ENCODE assay signal across 12 mouse cellular contexts in the genomic region with DNA sequence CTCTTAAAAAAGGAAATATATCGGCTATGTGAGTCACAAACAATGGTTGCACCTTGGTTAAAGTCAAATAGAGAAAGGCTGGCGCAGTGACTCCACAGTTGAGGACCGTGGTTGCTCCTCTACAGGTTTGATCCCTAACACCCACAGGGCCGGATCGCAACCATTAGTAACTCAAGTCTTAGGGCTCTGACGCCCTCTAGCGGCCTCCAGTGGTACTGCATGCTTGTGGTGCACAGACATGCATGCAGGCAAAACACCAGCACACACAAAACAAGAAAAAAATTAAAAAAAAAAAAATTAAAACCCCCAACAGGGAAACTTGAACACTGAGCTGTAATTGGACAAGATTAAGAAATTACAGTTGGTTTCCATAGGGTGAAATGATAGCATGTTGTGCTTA.
A peak's percentile ranks its signal among the peaks of the same experiment; 100 is the strongest.
DNase-seq lines count a peak whose midpoint lies in the region; TF ChIP-seq lines count a peak whose summit lies in the region.
"Had no signal": no experiment of that assay in that cellular context is flagged by ENCODE, and none has a peak within 500 bp of the region (broad histone marks: within the 10 kb centered on the region; RNA-seq: fewer than 3 reads in every experiment).

No protein-coding gene starts in this region.

- peak; percentile 39 for TF ChIP-seq CTCF in kidney, adult 2 months (conservative IDR thresholded peaks at IDR 0.05; ENCODE audit: insufficient read depth, insufficient read length, low read depth, low read length)
- TF ChIP-seq CTCF in thymus, adult 2 months (IDR thresholded peaks at IDR 0.05; ENCODE audit: borderline replicate concordance, control insufficient read depth, extremely low read depth, insufficient read depth, low read length, poor library complexity), result peak; percentile 56; the same call in 1 of the 2 replicates
- TF ChIP-seq CTCF in bone marrow macrophage, adult 2 months (IDR thresholded peaks at IDR 0.05; ENCODE audit: low read depth, low read length), result peak; percentile 76

- WGBS in kidney, adult 2 months, result 73% methylated on average over 7 of the region's 7 CpGs
- 68% methylated on average over 7 of the region's 7 CpGs for WGBS in thymus, adult 2 months

- TF ChIP-seq POLR2A in kidney, adult 2 months (IDR thresholded peaks at IDR 0.05; ENCODE audit: low read depth, low read length), result no peak
- TF ChIP-seq POLR2A in thymus, adult 2 months (IDR thresholded peaks at IDR 0.05; ENCODE audit: control insufficient read depth, extremely low read depth, insufficient read depth, low read length, poor library complexity), result no peak
- TF ChIP-seq POLR2A in bone marrow macrophage, adult 2 months (IDR thresholded peaks at IDR 0.05; ENCODE audit: borderline replicate concordance, low read depth, low read length), result no peak

- no peaks in the 10 kb centered on the region for H3K27me3 ChIP-seq in kidney, adult 2 months (replicated peaks; ENCODE audit: control insufficient read depth, insufficient read depth, low read length)
- H3K27me3 ChIP-seq in thymus, adult 2 months (ENCODE audit: control insufficient read depth, insufficient read depth, low read length), result no peaks in the 10 kb centered on the region

- H3K4me3 ChIP-seq in kidney, adult 2 months (ENCODE audit: insufficient read depth, low read depth, low read length), result no peak overlapping the region
- no peak overlapping the region for H3K4me3 ChIP-seq in thymus, adult 2 months (ENCODE audit: control insufficient read depth, insufficient read depth, low read length)
- H3K4me3 ChIP-seq in bone marrow macrophage, adult 2 months (ENCODE audit: insufficient read depth, low read length), result no peak overlapping the region
- H3K4me3 ChIP-seq: kidney, embryonic 15.5 days; midbrain, embryonic 15.5 days had no signal

- H3K27ac ChIP-seq in kidney, adult 2 months (ENCODE audit: insufficient read depth, low read depth, low read length), result no peak overlapping the region
- no peak overlapping the region for H3K27ac ChIP-seq in thymus, adult 2 months (ENCODE audit: control insufficient read depth, insufficient read depth, low read length)
- H3K27ac ChIP-seq in bone marrow macrophage, adult 2 months (ENCODE audit: insufficient read depth, low read depth, low read length), result no peak overlapping the region
- H3K27ac ChIP-seq: midbrain, embryonic 15.5 days had no signal

- no peak for DNase-seq in kidney, adult 2 months
- no peak for DNase-seq in kidney, postnatal 25 days
- DNase-seq in thymus, adult 2 months, result no peak
- DNase-seq in thymus, postnatal 25 days, result no peak
- no peak for DNase-seq in right cerebral cortex, adult 2 months (ENCODE audit: low spot score in 2 of 2)
- DNase-seq in layer of hippocampus, postnatal 25 days (ENCODE audit: extremely low spot score in 1 of 2, low spot score in 1 of 2), result no peak
- no peak for DNase-seq in embryo, embryonic 11 days
- DNase-seq: heart, adult 11 months; lung, postnatal 10 days had no signal

- no peaks in the 10 kb centered on the region for H3K36me3 ChIP-seq in kidney, adult 2 months (ENCODE audit: control insufficient read depth, insufficient read depth, low read length)
- no peaks in the 10 kb centered on the region for H3K36me3 ChIP-seq in thymus, adult 2 months (ENCODE audit: control insufficient read depth, insufficient read depth, low read length)
- H3K36me3 ChIP-seq: kidney, embryonic 15.5 days; midbrain, embryonic 15.5 days had no signal

- no peaks in the 10 kb centered on the region for H3K4me1 ChIP-seq in kidney, adult 2 months (ENCODE audit: control insufficient read depth, insufficient read depth, low read length)
- no peaks in the 10 kb centered on the region for H3K4me1 ChIP-seq in thymus, adult 2 months (replicated peaks; ENCODE audit: control insufficient read depth, insufficient read depth, low read length)
- H3K4me1 ChIP-seq in bone marrow macrophage, adult 2 months (ENCODE audit: control insufficient read depth, insufficient read depth, low read length), result no peaks in the 10 kb centered on the region
- H3K4me1 ChIP-seq: midbrain, embryonic 15.5 days had no signal
